Mouse (Mus musculus) megakaryocyte, embryonic 14.5 days (primary cell): Measurements from ENCODE around the gene Rbm6.

Source experiments
- FLI1 ChIP-seq: IDR thresholded peaks from 2 replicates; pipeline ENCODE4 v1.6.1; 2012; ENCODE audit warnings: low read length, inconsistent platforms, mixed read lengths
- GATA1 ChIP-seq: IDR thresholded peaks from 3 replicates; pipeline ENCODE4 v1.6.1; 2012; ENCODE audit warnings: mixed read lengths, low read length, inconsistent platforms, borderline replicate concordance

GRCm38 (mm10) chr9:107724796-107725195 lies 148.2 kb downstream of the Rbm6 start:
- no peak for TF ChIP-seq FLI1
- TF ChIP-seq GATA1 = no peak
